Mouse (Mus musculus) kidney, embryonic 14.5 days (tissue): ENCODE results near the gene Ephb2. TPM values are rescaled to one million over a fixed set of nuclear protein-coding genes. Genes with fewer than 3 reads are reported as not detected.

Source experiments
- ATAC-seq: fragments of 200-750 bp; cut with Nextera tagmentation; 2 replicates; pipeline ENCODE4 v1.8.0; 2017; ENCODE audit warnings: moderate number of reproducible peaks, mild to moderate bottlenecking, moderate TSS enrichment, moderate library complexity; ENCODE audit not compliant: low FRiP score, low TSS enrichment
- H3K27ac ChIP-seq: fragments of 300-500 bp; sonication (generic); 2 replicates; pipeline ENCODE4 v1.5.1; 2014; ENCODE audit warnings: low read depth, mild to moderate bottlenecking, low read length, moderate library complexity, mixed read lengths
- H3K27me3 ChIP-seq: fragments of 300-500 bp; sonication (generic); 2 replicates; pipeline ENCODE4 v1.6.1; 2014; ENCODE audit warnings: mild to moderate bottlenecking, low read length; ENCODE audit not compliant: control insufficient read depth, insufficient read depth
- H3K36me3 ChIP-seq: fragments of 300-500 bp; sonication (generic); 2 replicates; pipeline ENCODE4 v1.6.1; 2014; ENCODE audit warnings: low read length, mixed read lengths; ENCODE audit not compliant: control insufficient read depth, insufficient read depth
- H3K4me1 ChIP-seq: fragments of 300-500 bp; sonication (generic); 2 replicates; pipeline ENCODE4 v1.6.1; 2014; ENCODE audit warnings: low read length, mixed read lengths; ENCODE audit not compliant: control insufficient read depth, insufficient read depth
- H3K4me2 ChIP-seq: fragments of 300-500 bp; sonication (generic); replicated peaks from 2 replicates; pipeline ENCODE4 v1.6.1; 2014; ENCODE audit warnings: low read depth, mild to moderate bottlenecking, low read length
- H3K4me3 ChIP-seq: fragments of 300-500 bp; sonication (generic); 2 replicates; pipeline ENCODE4 v1.5.1; 2014; ENCODE audit warnings: mild to moderate bottlenecking, low read length
- H3K9ac ChIP-seq: fragments of 300-500 bp; sonication (generic); 2 replicates; pipeline ENCODE4 v1.6.1; 2014; ENCODE audit warnings: low read depth, mild to moderate bottlenecking, low read length, moderate library complexity
- H3K9me3 ChIP-seq: fragments of 300-500 bp; sonication (generic); 2 replicates; pipeline ENCODE4 v1.6.1; 2016; ENCODE audit warnings: low read length; ENCODE audit not compliant: control insufficient read depth
- WGBS: fragments of 180-500 bp; shearing (Covaris S2); extraction: QIAGEN DNeasy Blood & Tissue Kit; methylation state at CpG from one replicate; pipeline ENCODE4 v1.1.7; 2014; 5-methylcytosine and 5-hydroxymethylcytosine counted together
- polyA plus RNA-seq: library from polyadenylated mRNA; unstranded; fragments of >200 nt; fragmentation: Nextera tagmentation; extraction: Ambion mirVana; gene quantifications from 2 replicates; pipeline ENCODE4 v1.2.1, GENCODE M21; 2014

The Ephb2 gene
- polyA plus RNA-seq, 1 experiment from 2014 or later, result 9.1 TPM

GRCm38 (mm10) chr4:136731761-136732160 is 104.0 kb downstream of the Ephb2 start:
- Histone ChIP-seq H3K36me3 (no peaks in the 10 kb centered on the region), H3K9me3 (no peaks in the 10 kb centered on the region), H3K4me1 (peaks cover 61% of the 10 kb centered on the region), H3K27ac (peak overlapping the region; percentile 56; the same call in 1 of the 2 replicates), H3K27me3 (no peaks in the 10 kb centered on the region), H3K9ac (no peak overlapping the region), H3K4me3 (no peak overlapping the region), H3K4me2 (no peak overlapping the region)
- ATAC-seq, result no peak
- 48% methylated on average over 5 of the region's 5 CpGs for WGBS

- no peak overlapping the region for H3K4me3 ChIP-seq
- no peak overlapping the region for H3K4me2 ChIP-seq
- H3K9ac ChIP-seq, result no peak overlapping the region; the same call in 1 of the 2 replicates
- ATAC-seq, result no peak
- 57% methylated on average over 13 of the region's 13 CpGs for WGBS
- H3K9me3 ChIP-seq, result no peaks in the 10 kb centered on the region
- peaks cover 60% of the 10 kb centered on the region for H3K4me1 ChIP-seq
- H3K27me3 ChIP-seq, result no peaks in the 10 kb centered on the region
- peak overlapping the region; percentile 56; the same call in 1 of the 2 replicates for H3K27ac ChIP-seq
- H3K36me3 ChIP-seq, result no peaks in the 10 kb centered on the region
These were observed 104.7 kb downstream of the Ephb2 start for GRCm38 (mm10) chr4:136731008-136731609.

GRCm38 (mm10) chr4:136730501-136730900 is 105.3 kb downstream of the Ephb2 start:
- no peak overlapping the region for H3K9ac ChIP-seq
- H3K4me1 ChIP-seq, result peaks cover 56% of the 10 kb centered on the region
- no peak overlapping the region for H3K27ac ChIP-seq

GRCm38 (mm10) chr4:136729574-136729973 is 106.2 kb downstream of the Ephb2 start:
- no peak overlapping the region for H3K9ac ChIP-seq
- no peak overlapping the region for H3K4me3 ChIP-seq
- no peak overlapping the region for H3K27ac ChIP-seq
- peaks cover 62% of the 10 kb centered on the region for H3K4me1 ChIP-seq
- no peaks in the 10 kb centered on the region for H3K9me3 ChIP-seq
- WGBS, result 94% methylated on average over 2 of the region's 2 CpGs
- no peak for ATAC-seq
- no peak overlapping the region for H3K4me2 ChIP-seq
- no peaks in the 10 kb centered on the region for H3K27me3 ChIP-seq
- no peaks in the 10 kb centered on the region for H3K36me3 ChIP-seq

More at GRCm38 (mm10) chr4:136730501-136730900, 105.3 kb downstream of the Ephb2 start:
- WGBS, result 81% methylated on average over 9 of the region's 9 CpGs
- H3K27me3 ChIP-seq, result no peaks in the 10 kb centered on the region
- H3K36me3 ChIP-seq, result no peaks in the 10 kb centered on the region
- no peak overlapping the region for H3K4me3 ChIP-seq
- H3K9me3 ChIP-seq, result no peaks in the 10 kb centered on the region
- H3K4me2 ChIP-seq, result no peak overlapping the region
- ATAC-seq, result no peak

GRCm38 (mm10) chr4:136726941-136727340 is 108.8 kb downstream of the Ephb2 start:
- no peaks in the 10 kb centered on the region for H3K36me3 ChIP-seq
- ATAC-seq, result no peak
- no peak overlapping the region for H3K27ac ChIP-seq
- 61% methylated on average over 8 of the region's 8 CpGs for WGBS
- H3K4me3 ChIP-seq, result no peak overlapping the region
- H3K27me3 ChIP-seq, result no peaks in the 10 kb centered on the region
- H3K9ac ChIP-seq, result no peak overlapping the region
- no peaks in the 10 kb centered on the region for H3K9me3 ChIP-seq
- peaks cover 46% of the 10 kb centered on the region for H3K4me1 ChIP-seq
- H3K4me2 ChIP-seq, result no peak overlapping the region

GRCm38 (mm10) chr4:136724731-136725130 is 111.1 kb downstream of the Ephb2 start:
- H3K4me2 ChIP-seq, result peak overlapping the region; percentile 29; the same call in 1 of the 2 replicates
- peaks cover 43% of the 10 kb centered on the region for H3K4me1 ChIP-seq
- H3K27ac ChIP-seq, result peak overlapping the region; percentile 74
- H3K36me3 ChIP-seq, result no peaks in the 10 kb centered on the region
- H3K27me3 ChIP-seq, result no peaks in the 10 kb centered on the region
- H3K4me3 ChIP-seq, result no peak overlapping the region
- no peak overlapping the region for H3K9ac ChIP-seq
- 24% methylated on average over 17 of the region's 17 CpGs for WGBS
- peak; percentile 64 for ATAC-seq
- no peaks in the 10 kb centered on the region for H3K9me3 ChIP-seq

- H3K36me3 ChIP-seq, result no peaks in the 10 kb centered on the region
- ATAC-seq, result no peak
- H3K4me1 ChIP-seq, result peaks cover 36% of the 10 kb centered on the region
- H3K27me3 ChIP-seq, result no peaks in the 10 kb centered on the region
- WGBS, result 60% methylated on average over 17 of the region's 17 CpGs
- no peak overlapping the region for H3K27ac ChIP-seq
- H3K9me3 ChIP-seq, result no peaks in the 10 kb centered on the region
- H3K9ac ChIP-seq, result no peak overlapping the region
- H3K4me2 ChIP-seq, result no peak overlapping the region
- no peak overlapping the region for H3K4me3 ChIP-seq
These were observed 113.3 kb downstream of the Ephb2 start for GRCm38 (mm10) chr4:136722361-136723082.

GRCm38 (mm10) chr4:136721937-136722336 is 113.9 kb downstream of the Ephb2 start:
- Histone ChIP-seq H3K36me3 (no peaks in the 10 kb centered on the region), H3K4me3 (no peak overlapping the region), H3K27ac (no peak overlapping the region), H3K4me1 (peaks cover 30% of the 10 kb centered on the region), H3K9me3 (no peaks in the 10 kb centered on the region), H3K27me3 (no peaks in the 10 kb centered on the region), H3K4me2 (no peak overlapping the region), H3K9ac (no peak overlapping the region)
- no peak for ATAC-seq
- 43% methylated on average over 3 of the region's 3 CpGs for WGBS

- no peak for ATAC-seq
- Histone ChIP-seq H3K4me1 (peaks cover 21% of the 10 kb centered on the region), H3K27me3 (no peaks in the 10 kb centered on the region), H3K9me3 (no peaks in the 10 kb centered on the region), H3K36me3 (no peaks in the 10 kb centered on the region), H3K9ac (no peak overlapping the region), H3K27ac (no peak overlapping the region), H3K4me3 (no peak overlapping the region), H3K4me2 (no peak overlapping the region)
- 82% methylated on average over 9 of the region's 9 CpGs for WGBS
These were observed 115.8 kb downstream of the Ephb2 start for GRCm38 (mm10) chr4:136720025-136720424.
